Mouse (Mus musculus) NIH3T3 (cell line): ENCODE measurements around the gene Usp47.
A peak's percentile ranks its signal among the peaks of the same experiment; 100 is the strongest.

Source experiments
- DNase-seq: peaks from one replicate; pipeline ENCODE4 v3.0.0-alpha.2; 2012; ENCODE audit warnings: low read depth

The Usp47 gene

GRCm38 (mm10) chr7:112121866-112122500, 98.7 kb downstream of the Usp47 start:
- DNase-seq = peak; percentile 81

DNA sequence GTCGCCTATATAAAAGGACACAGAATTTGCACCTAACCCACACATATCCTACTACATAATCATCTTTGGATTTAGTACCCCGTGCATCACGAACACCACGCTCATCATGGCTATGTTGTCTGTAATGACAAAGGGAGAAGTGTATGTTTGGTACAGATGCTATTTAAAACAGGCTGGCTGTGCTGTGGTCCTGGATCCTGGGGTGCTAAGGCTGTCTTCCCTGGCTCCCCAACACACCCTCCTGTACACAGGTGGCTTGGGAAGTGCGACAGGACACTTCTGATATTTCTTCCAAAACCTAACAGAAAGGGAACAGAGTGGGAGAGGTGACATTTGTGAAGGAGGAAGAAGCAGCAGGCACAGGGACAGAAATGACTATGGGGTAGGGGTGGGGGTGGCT, 100.3 kb downstream of the Usp47 start:
- DNase-seq = no peak

DNA sequence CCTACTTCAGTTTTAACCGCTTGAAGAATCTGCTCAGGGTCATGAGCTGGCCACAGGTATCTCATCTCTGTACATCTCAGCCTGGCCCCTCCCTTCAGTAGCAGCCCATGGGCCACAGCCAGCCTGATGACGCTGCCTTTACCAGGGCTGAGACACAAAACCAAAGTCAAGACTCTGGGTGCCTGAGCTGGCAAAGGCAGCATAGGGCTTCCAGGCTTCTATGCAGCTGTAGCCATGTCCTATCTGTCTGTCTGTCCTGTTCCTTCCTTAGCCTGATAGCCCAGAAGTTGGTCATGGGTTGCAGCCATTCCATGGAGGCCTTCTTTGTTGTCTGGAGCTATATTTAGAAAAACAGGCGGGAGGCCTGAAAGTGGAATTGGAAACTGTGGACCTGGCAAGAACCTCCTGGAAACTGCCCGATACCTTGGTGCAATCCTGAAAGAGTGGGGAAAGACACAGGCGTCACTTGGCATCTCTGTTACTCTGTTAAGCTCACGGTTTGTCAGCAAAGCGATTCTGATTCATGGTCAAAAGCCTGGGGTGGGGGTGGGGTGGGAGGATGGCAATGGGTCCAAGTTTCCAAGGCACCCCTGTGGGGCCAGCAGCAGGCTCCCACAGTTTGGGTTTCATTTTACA, 102.4 kb downstream of the Usp47 start:
- DNase-seq = peak; percentile 62

- no peak for DNase-seq
These were observed 103.9 kb downstream of the Usp47 start for GRCm38 (mm10) chr7:112127085-112127637.

- no peak for DNase-seq
These were observed 104.7 kb downstream of the Usp47 start for GRCm38 (mm10) chr7:112127954-112128353.

DNA sequence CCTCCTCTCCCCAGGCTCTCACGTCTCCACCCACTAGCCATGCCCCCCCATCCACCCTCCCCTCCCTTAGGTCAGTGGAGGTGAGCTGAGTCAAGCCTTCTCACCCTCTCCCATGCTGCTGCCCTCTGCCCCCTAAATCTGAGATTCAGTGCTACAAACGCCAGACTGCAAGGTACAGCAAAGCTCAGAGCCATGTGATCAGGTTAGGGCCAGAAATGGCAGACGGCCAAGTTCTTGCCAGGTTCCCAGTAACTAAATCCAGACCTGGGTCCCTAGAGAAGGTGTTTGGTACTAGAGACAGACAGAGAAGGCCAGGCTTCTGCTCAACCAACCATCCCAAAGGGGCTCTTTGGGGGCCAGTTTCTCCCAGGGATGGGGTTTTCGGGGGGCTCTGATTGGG, 105.5 kb downstream of the Usp47 start:
- peak; percentile 65 for DNase-seq

- DNase-seq = no peak
These were observed 106.5 kb downstream of the Usp47 start for GRCm38 (mm10) chr7:112129851-112130250.

GRCm38 (mm10) chr7:112130660-112131059, 107.4 kb downstream of the Usp47 start:
- no peak for DNase-seq

- no peak for DNase-seq
These were observed 108.7 kb downstream of the Usp47 start for GRCm38 (mm10) chr7:112132005-112132404.

DNA sequence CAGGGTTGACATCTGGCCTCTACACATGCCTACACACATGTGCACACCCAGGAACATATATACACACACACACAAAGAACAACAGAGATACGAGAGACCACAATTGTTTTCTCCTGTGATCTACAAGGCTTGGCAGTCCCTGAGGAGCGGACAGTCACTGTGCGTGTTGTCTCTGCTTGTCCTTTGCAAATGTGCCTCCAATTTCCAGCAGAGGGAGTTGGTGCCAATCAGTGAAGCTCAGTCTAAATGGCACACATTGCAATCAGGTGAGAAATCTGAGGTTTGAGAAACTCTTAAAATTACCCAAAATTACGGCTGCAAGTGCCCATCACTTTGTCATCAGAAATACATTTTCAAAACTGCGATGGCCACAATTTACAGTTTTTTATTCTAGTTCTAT, 110.0 kb downstream of the Usp47 start:
- DNase-seq = no peak

DNA sequence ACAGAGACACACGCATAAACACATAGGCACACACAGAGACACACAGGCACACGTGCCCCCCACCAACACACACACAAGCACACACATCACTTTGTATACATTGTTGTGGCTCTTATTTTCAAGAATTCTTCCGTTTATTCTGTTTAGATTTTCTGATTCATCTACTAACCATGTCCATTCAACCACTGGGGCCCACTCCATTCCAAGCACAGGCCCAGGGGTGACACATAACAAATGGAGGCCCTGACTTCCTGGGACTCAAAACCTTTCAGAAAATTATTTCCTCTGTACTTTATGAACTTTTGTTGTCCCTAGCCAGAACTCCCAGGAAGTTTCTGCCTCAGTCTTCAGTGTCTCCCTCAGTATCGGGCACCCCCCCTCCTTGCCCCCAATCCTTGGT, 111.9 kb downstream of the Usp47 start:
- DNase-seq = peak; percentile 73

DNA sequence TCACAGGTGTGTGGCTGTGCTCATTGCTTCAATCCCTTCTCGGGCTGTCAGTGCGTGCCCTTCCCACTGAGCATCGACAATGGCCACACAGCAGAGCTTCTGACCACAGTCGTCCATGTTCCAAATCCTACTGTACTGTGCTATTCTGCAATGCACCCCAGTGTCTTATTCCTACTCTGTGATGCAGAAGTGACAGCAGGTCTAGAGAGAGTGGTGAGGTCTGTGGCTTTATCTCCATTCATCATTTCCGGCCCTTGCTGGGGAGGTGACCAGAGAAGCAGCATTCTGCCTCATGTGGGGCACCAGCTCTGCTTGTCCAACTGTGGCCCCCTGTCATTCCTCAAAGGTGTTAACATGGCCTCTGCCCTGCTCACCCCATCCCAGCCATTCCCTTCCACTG, 113.2 kb downstream of the Usp47 start:
- DNase-seq = no peak

DNA sequence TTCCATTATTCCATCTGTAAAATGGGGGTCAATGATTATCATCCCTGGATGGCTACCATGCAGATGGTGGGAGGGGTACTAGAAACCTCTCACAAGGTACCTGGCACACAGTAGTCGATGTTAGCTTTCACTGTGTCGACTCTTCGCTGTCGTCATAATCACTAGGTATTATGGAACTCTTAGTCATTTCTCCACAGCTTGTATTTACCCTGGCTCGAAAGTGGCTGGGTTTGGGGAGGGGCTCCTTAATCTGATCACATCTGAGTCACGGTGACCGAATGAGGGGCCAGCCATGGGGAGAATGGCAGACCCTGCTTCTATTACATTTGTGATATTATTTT, 114.8 kb downstream of the Usp47 start:
- peak; percentile 86 for DNase-seq

GRCm38 (mm10) chr7:112138509-112139405, 115.5 kb downstream of the Usp47 start:
- peak; percentile 85 for DNase-seq

- DNase-seq = peak; percentile 14
These were observed 117.4 kb downstream of the Usp47 start for GRCm38 (mm10) chr7:112140725-112141124.

DNA sequence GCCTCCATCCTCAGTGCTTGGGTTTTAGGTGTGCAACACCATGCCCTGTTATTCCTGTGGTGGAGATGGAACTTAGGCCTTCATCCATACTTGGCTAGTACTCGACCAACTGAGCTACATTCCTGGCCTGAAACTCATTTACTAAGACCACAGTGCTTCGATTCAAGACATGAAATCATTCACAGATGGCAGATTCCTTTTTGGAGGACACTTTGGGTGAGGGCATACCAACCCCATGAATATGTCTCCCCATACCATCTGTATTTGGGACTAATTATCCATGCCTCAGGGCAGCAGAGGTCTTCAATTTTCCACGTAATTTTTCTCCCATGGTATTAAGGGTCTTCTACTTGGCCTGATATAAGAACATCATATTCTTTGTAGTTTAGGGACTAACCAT, 119.3 kb downstream of the Usp47 start:
- peak; percentile 78 for DNase-seq

GRCm38 (mm10) chr7:112143090-112143500, 119.8 kb downstream of the Usp47 start:
- DNase-seq = no peak

GRCm38 (mm10) chr7:112143978-112144377, 120.7 kb downstream of the Usp47 start:
- peak; percentile 32 for DNase-seq

- DNase-seq = no peak
These were observed 121.4 kb downstream of the Usp47 start for GRCm38 (mm10) chr7:112144646-112145179.

DNA sequence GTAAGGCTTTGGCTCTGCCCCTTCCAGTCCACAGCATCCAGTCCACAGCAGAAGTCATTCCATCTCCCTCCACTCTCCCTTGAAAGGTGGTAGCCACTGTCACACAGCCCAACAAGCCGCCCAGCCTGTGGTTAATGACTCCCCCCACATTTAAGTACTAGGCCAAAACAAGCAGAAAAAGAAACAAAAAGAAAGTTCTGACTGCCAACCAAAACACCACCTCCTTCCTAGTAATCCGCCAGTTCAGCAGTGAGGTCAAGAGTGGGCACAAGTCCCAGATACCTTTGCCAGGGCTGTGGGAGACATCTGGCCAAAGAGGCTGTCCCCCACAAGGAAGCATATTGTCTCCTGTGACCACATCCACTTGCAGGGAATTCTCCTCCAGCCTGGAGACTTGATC, 124.7 kb downstream of the Usp47 start:
- DNase-seq = peak; percentile 76

GRCm38 (mm10) chr7:112149113-112149512, 125.8 kb downstream of the Usp47 start:
- no peak for DNase-seq

DNA sequence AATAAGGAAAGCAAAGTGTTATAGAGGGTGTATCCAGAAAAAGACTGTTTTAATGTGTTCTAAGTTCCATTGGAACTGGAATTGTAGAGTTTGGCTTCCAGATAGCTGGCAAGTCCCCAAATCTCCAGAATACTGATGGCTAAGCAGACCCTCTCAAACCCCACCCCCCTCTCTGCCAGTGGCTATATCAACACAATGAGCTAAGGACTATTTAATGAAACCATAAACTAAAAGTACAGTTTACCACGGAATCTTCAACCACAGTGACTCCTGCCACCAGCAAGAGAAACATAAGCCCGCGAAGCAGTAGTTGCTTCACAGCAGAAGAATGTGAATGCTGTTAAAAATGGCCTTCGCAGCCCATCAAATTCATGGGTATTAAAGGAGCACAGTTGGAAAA, 131.1 kb downstream of the Usp47 start:
- peak; percentile 45 for DNase-seq
